Mouse (Mus musculus): ENCODE measurements around the gene Dgki.

- TF ChIP-seq E2F4 (IDR thresholded peaks at IDR 0.05; ENCODE audit: insufficient replicate concordance, low read depth, low read length) = no peak
- no peak for TF ChIP-seq HCFC1 (IDR thresholded peaks at IDR 0.05; ENCODE audit: low read depth, low read length)
- TF ChIP-seq UBTF (IDR thresholded peaks at IDR 0.05; ENCODE audit: low read depth, low read length) = no peak
- TF ChIP-seq POLR2A (IDR thresholded peaks at IDR 0.05; ENCODE audit: low read depth, low read length) = no peak
- no peak for TF ChIP-seq ELF1 (IDR thresholded peaks at IDR 0.05; ENCODE audit: low read depth, low read length)
- no peak; a peak in 1 of 4 replicates for TF ChIP-seq CTCF (conservative IDR thresholded peaks at IDR 0.05 in 1 of 2, IDR thresholded peaks at IDR 0.05 in 1 of 2; ENCODE audit: low read depth in 2 of 2, low read length in 2 of 2)
- no peak for TF ChIP-seq ZC3H11A (IDR thresholded peaks at IDR 0.05; ENCODE audit: low read depth, low read length)
- no peak for TF ChIP-seq EP300 (IDR thresholded peaks at IDR 0.05; ENCODE audit: low read length)
- no peak for TF ChIP-seq MAX (IDR thresholded peaks at IDR 0.05; ENCODE audit: low read length)
- TF ChIP-seq MYC (IDR thresholded peaks at IDR 0.05; ENCODE audit: low read depth, low read length) = no peak
- no peak for TF ChIP-seq MAFK (IDR thresholded peaks at IDR 0.05; ENCODE audit: insufficient replicate concordance, low read length)
- TF ChIP-seq MEF2A (IDR thresholded peaks at IDR 0.05; ENCODE audit: borderline replicate concordance, low read depth, low read length) = no peak
- TF ChIP-seq RCOR1 (conservative IDR thresholded peaks at IDR 0.05; ENCODE audit: low read depth, low read length) = no peak
Observed at GRCm38 (mm10) chr6:37038444-37038843, 261.5 kb downstream of the Dgki start.

Data from CH12.LX (cell line).